Mouse (Mus musculus): ENCODE data around the gene Magi1. TPM values are rescaled to one million over a fixed set of nuclear protein-coding genes. Genes with fewer than 3 reads are reported as not detected.

Magi1 gene
- polyA plus RNA-seq, 1 experiment from 2014 or later = 11.7 TPM

GRCm38 (mm10) chr6:94069421-94069820 is 214.3 kb downstream of the Magi1 start:
- ATAC-seq (replicated peaks; ENCODE audit: low FRiP score, low TSS enrichment, low read depth) (peak; percentile 66; the same call in 1 of the 2 replicates), DNase-seq (ENCODE audit: low spot score) (no peak)
- WGBS = 14% methylated on average over 3 of the region's 3 CpGs
- Histone ChIP-seq H3K36me3 (ENCODE audit: control insufficient read depth, insufficient read depth, low read length) (no peaks in the 10 kb centered on the region), H3K27ac (ENCODE audit: low read depth) (no peak overlapping the region), H3K27me3 (replicated peaks; ENCODE audit: control insufficient read depth, insufficient read depth, low read length) (no peaks in the 10 kb centered on the region), H3K9me3 (ENCODE audit: control insufficient read depth, low read length) (no peaks in the 10 kb centered on the region), H3K4me2 (ENCODE audit: low read length) (no peak overlapping the region), H3K4me3 (ENCODE audit: low read depth, low read length) (no peak overlapping the region), H3K4me1 (replicated peaks; ENCODE audit: control insufficient read depth, insufficient read depth, low read length) (peaks cover 13% of the 10 kb centered on the region; the same call in 1 of the 2 replicates), H3K9ac (ENCODE audit: low read length) (no peak overlapping the region)

GRCm38 (mm10) chr6:94067741-94068450 is 215.8 kb downstream of the Magi1 start:
- no peaks in the 10 kb centered on the region for H3K36me3 ChIP-seq (ENCODE audit: control insufficient read depth, insufficient read depth, low read length)
- no peak overlapping the region for H3K4me2 ChIP-seq (ENCODE audit: low read length)
- 59% methylated on average over 8 of the region's 8 CpGs for WGBS
- no peak for DNase-seq (ENCODE audit: low spot score)
- no peak overlapping the region for H3K27ac ChIP-seq (ENCODE audit: low read depth)
- no peak overlapping the region for H3K9ac ChIP-seq (ENCODE audit: low read length)
- ATAC-seq (replicated peaks; ENCODE audit: low FRiP score, low TSS enrichment, low read depth) = no peak
- peaks cover 13% of the 10 kb centered on the region; the same call in 1 of the 2 replicates for H3K4me1 ChIP-seq (replicated peaks; ENCODE audit: control insufficient read depth, insufficient read depth, low read length)
- no peaks in the 10 kb centered on the region for H3K27me3 ChIP-seq (replicated peaks; ENCODE audit: control insufficient read depth, insufficient read depth, low read length)
- H3K9me3 ChIP-seq (ENCODE audit: control insufficient read depth, low read length) = no peaks in the 10 kb centered on the region
- H3K4me3 ChIP-seq (ENCODE audit: low read depth, low read length) = no peak overlapping the region

GRCm38 (mm10) chr6:94064832-94065231 is 218.9 kb downstream of the Magi1 start:
- H3K4me2 ChIP-seq (ENCODE audit: low read length) = no peak overlapping the region
- H3K27ac ChIP-seq (ENCODE audit: low read depth) = no peak overlapping the region
- ATAC-seq (replicated peaks; ENCODE audit: low FRiP score, low TSS enrichment, low read depth) = no peak
- H3K4me1 ChIP-seq (replicated peaks; ENCODE audit: control insufficient read depth, insufficient read depth, low read length) = peaks cover 15% of the 10 kb centered on the region; the same call in 1 of the 2 replicates
- H3K9me3 ChIP-seq (ENCODE audit: control insufficient read depth, low read length) = no peaks in the 10 kb centered on the region
- 44% methylated on average over 4 of the region's 4 CpGs for WGBS
- no peak overlapping the region for H3K9ac ChIP-seq (ENCODE audit: low read length)
- H3K27me3 ChIP-seq (replicated peaks; ENCODE audit: control insufficient read depth, insufficient read depth, low read length) = no peaks in the 10 kb centered on the region
- H3K4me3 ChIP-seq (ENCODE audit: low read depth, low read length) = no peak overlapping the region
- DNase-seq (ENCODE audit: low spot score) = no peak
- no peaks in the 10 kb centered on the region for H3K36me3 ChIP-seq (ENCODE audit: control insufficient read depth, insufficient read depth, low read length)

GRCm38 (mm10) chr6:94063542-94063941 is 220.2 kb downstream of the Magi1 start:
- WGBS = 85% methylated on average over 4 of the region's 4 CpGs
- ATAC-seq (replicated peaks; ENCODE audit: low FRiP score, low TSS enrichment, low read depth) = no peak
- no peak overlapping the region; the same call in 1 of the 2 replicates for H3K27ac ChIP-seq (ENCODE audit: low read depth)

GRCm38 (mm10) chr6:94061424-94061980 is 222.2 kb downstream of the Magi1 start:
- no peak for DNase-seq (ENCODE audit: low spot score)
- Histone ChIP-seq H3K4me2 (ENCODE audit: low read length) (no peak overlapping the region), H3K4me3 (ENCODE audit: low read depth, low read length) (no peak overlapping the region), H3K9me3 (ENCODE audit: control insufficient read depth, low read length) (no peaks in the 10 kb centered on the region), H3K4me1 (replicated peaks; ENCODE audit: control insufficient read depth, insufficient read depth, low read length) (peaks cover 10% of the 10 kb centered on the region; the same call in 1 of the 2 replicates), H3K36me3 (ENCODE audit: control insufficient read depth, insufficient read depth, low read length) (no peaks in the 10 kb centered on the region), H3K9ac (ENCODE audit: low read length) (no peak overlapping the region), H3K27ac (ENCODE audit: low read depth) (no peak overlapping the region), H3K27me3 (replicated peaks; ENCODE audit: control insufficient read depth, insufficient read depth, low read length) (no peaks in the 10 kb centered on the region)
- ATAC-seq (replicated peaks; ENCODE audit: low FRiP score, low TSS enrichment, low read depth) = no peak
- WGBS = 50% methylated on average over 8 of the region's 8 CpGs

More at GRCm38 (mm10) chr6:94063542-94063941, 220.2 kb downstream of the Magi1 start:
- no peaks in the 10 kb centered on the region for H3K9me3 ChIP-seq (ENCODE audit: control insufficient read depth, low read length)
- H3K4me1 ChIP-seq (replicated peaks; ENCODE audit: control insufficient read depth, insufficient read depth, low read length) = peaks cover 10% of the 10 kb centered on the region; the same call in 1 of the 2 replicates
- H3K27me3 ChIP-seq (replicated peaks; ENCODE audit: control insufficient read depth, insufficient read depth, low read length) = no peaks in the 10 kb centered on the region
- no peak for DNase-seq (ENCODE audit: low spot score)
- no peak overlapping the region for H3K4me2 ChIP-seq (ENCODE audit: low read length)
- no peak overlapping the region for H3K9ac ChIP-seq (ENCODE audit: low read length)
- H3K4me3 ChIP-seq (ENCODE audit: low read depth, low read length) = no peak overlapping the region
- H3K36me3 ChIP-seq (ENCODE audit: control insufficient read depth, insufficient read depth, low read length) = no peaks in the 10 kb centered on the region

- Histone ChIP-seq H3K4me1 (replicated peaks; ENCODE audit: control insufficient read depth, insufficient read depth, low read length) (peaks cover 10% of the 10 kb centered on the region; the same call in 1 of the 2 replicates), H3K4me2 (ENCODE audit: low read length) (no peak overlapping the region), H3K27me3 (replicated peaks; ENCODE audit: control insufficient read depth, insufficient read depth, low read length) (no peaks in the 10 kb centered on the region), H3K4me3 (ENCODE audit: low read depth, low read length) (no peak overlapping the region), H3K27ac (ENCODE audit: low read depth) (no peak overlapping the region), H3K9ac (ENCODE audit: low read length) (no peak overlapping the region), H3K9me3 (ENCODE audit: control insufficient read depth, low read length) (no peaks in the 10 kb centered on the region), H3K36me3 (ENCODE audit: control insufficient read depth, insufficient read depth, low read length) (no peaks in the 10 kb centered on the region)
- no peak for DNase-seq (ENCODE audit: low spot score)
- ATAC-seq (replicated peaks; ENCODE audit: low FRiP score, low TSS enrichment, low read depth) = no peak
- 69% methylated on average over 7 of the region's 7 CpGs for WGBS
Observed at GRCm38 (mm10) chr6:94060621-94061213, 223.0 kb downstream of the Magi1 start.

- Histone ChIP-seq H3K27ac (ENCODE audit: low read depth) (no peak overlapping the region), H3K4me1 (replicated peaks; ENCODE audit: control insufficient read depth, insufficient read depth, low read length) (peaks cover 10% of the 10 kb centered on the region; the same call in 1 of the 2 replicates), H3K36me3 (ENCODE audit: control insufficient read depth, insufficient read depth, low read length) (no peaks in the 10 kb centered on the region), H3K27me3 (replicated peaks; ENCODE audit: control insufficient read depth, insufficient read depth, low read length) (no peaks in the 10 kb centered on the region), H3K4me2 (ENCODE audit: low read length) (no peak overlapping the region), H3K9ac (ENCODE audit: low read length) (no peak overlapping the region), H3K9me3 (ENCODE audit: control insufficient read depth, low read length) (no peaks in the 10 kb centered on the region), H3K4me3 (ENCODE audit: low read depth, low read length) (no peak overlapping the region)
- no peak for DNase-seq (ENCODE audit: low spot score)
- ATAC-seq (replicated peaks; ENCODE audit: low FRiP score, low TSS enrichment, low read depth) = no peak
- WGBS = 84% methylated on average over 2 of the region's 2 CpGs
Observed at GRCm38 (mm10) chr6:94059090-94059489, 224.6 kb downstream of the Magi1 start.

- no peak overlapping the region for H3K27ac ChIP-seq (ENCODE audit: low read depth)
- no peak overlapping the region for H3K9ac ChIP-seq (ENCODE audit: low read length)
- H3K27me3 ChIP-seq (replicated peaks; ENCODE audit: control insufficient read depth, insufficient read depth, low read length) = no peaks in the 10 kb centered on the region
- WGBS = 32% methylated on average over 1 of the region's 1 CpGs
- H3K9me3 ChIP-seq (ENCODE audit: control insufficient read depth, low read length) = no peaks in the 10 kb centered on the region
- no peak overlapping the region for H3K4me2 ChIP-seq (ENCODE audit: low read length)
- DNase-seq (ENCODE audit: low spot score) (no peak), ATAC-seq (replicated peaks; ENCODE audit: low FRiP score, low TSS enrichment, low read depth) (no peak)
- H3K4me1 ChIP-seq (replicated peaks; ENCODE audit: control insufficient read depth, insufficient read depth, low read length) = no peaks in the 10 kb centered on the region
- H3K4me3 ChIP-seq (ENCODE audit: low read depth, low read length) = no peak overlapping the region
- no peaks in the 10 kb centered on the region for H3K36me3 ChIP-seq (ENCODE audit: control insufficient read depth, insufficient read depth, low read length)
Observed at GRCm38 (mm10) chr6:94053920-94054319, 229.8 kb downstream of the Magi1 start.
